Mouse (Mus musculus): ENCODE measurements at regions not wholly inside any gene's neighbourhood (a gene's known extent, or its start where the extent isn't known, plus 50 kb on each side); places are given as distances from the start of the nearest gene placed in this dataset.

DNA sequence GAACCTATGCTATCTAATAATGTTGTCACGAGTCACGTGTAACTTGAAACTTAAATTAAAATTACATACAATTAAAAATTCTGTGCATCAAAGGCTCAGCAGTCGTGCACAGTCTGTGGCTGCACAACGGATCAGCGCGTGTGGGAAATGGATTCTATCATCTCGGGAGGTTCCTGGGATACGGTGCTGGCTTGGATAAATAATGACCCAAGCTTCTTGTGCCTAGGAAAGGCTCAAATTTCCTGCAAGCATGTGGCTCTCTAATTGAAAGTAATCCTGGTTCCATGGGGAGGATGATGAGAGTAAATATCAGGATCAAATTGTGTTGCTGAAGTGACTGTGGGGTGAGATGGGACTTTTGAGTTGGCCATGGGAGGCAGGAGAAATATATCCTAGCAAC lies 792.2 kb downstream of the Robo1 start:
- H3K27ac ChIP-seq = no peak overlapping the region
- intact Hi-C loops (cut with DNase I) = loop anchor here (10.0 kb wide), 1 partner anchor 265 kb away; no protein-coding TSS in a partner anchor
- TF ChIP-seq CTCF (IDR thresholded peaks at IDR 0.05) = no peak
- no peak for DNase-seq (ENCODE audit: extremely low spot score in 1 of 2, low spot score in 2 of 2)
- H3K4me3 ChIP-seq = no peak overlapping the region

DNA sequence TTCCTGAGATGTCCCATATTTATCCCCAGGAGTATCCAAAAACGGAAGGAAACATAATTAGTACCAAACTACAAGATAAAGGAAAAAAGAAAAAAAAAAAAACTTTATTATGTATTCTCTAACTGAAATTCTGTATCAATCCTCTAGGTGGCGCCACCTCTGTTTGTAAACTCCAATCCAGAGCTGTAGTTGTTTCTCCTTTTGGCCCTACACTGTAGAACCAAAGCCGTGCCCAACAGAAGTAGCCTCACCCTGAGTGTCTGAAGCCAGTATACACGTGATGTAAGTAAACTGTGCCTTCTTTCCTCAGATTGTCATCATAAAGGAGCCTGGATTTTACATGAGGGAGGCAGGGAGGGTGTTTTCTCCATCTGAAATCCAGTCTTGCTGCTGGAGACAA lies 790.7 kb downstream of the Robo1 start:
- peak; percentile 64 for TF ChIP-seq CTCF (IDR thresholded peaks at IDR 0.05)
- DNase-seq (ENCODE audit: extremely low spot score in 1 of 2, low spot score in 2 of 2) = no peak
- H3K27ac ChIP-seq = no peak overlapping the region
- no peak overlapping the region for H3K4me3 ChIP-seq
- intact Hi-C loops (cut with DNase I) = loop anchor here (2.0 to 10.0 kb wide), 3 partner anchors 1314 to 1704 kb away; no protein-coding TSS in a partner anchor

DNA sequence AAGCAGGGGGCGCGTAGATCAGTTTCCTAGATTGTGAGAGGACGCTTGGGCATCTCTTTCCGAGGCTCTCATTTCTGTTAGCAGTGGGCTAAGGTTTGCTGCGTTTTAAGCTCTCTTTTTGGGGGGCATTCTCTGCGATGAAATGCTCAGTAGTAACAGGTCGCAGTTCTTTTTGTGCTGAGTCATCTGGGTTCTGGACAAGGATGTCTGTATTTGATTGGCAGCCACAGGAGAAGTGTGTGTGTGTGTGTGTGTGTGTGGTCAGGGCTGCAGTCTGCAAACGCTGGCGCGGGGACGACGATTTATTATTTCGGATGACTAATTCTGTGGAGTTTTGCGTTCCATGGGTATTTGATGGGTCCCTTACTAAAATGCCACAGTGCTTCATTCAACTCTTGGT lies 789.1 kb downstream of the Robo1 start:
- H3K4me3 ChIP-seq = no peak overlapping the region
- intact Hi-C loops (cut with DNase I) = loop anchor here (5.0 to 10.0 kb wide), 2 partner anchors 1588 to 1705 kb away; no protein-coding TSS in a partner anchor
- no peak for TF ChIP-seq CTCF (IDR thresholded peaks at IDR 0.05)
- DNase-seq (ENCODE audit: extremely low spot score in 1 of 2, low spot score in 2 of 2) = no peak
- no peak overlapping the region for H3K27ac ChIP-seq

DNA sequence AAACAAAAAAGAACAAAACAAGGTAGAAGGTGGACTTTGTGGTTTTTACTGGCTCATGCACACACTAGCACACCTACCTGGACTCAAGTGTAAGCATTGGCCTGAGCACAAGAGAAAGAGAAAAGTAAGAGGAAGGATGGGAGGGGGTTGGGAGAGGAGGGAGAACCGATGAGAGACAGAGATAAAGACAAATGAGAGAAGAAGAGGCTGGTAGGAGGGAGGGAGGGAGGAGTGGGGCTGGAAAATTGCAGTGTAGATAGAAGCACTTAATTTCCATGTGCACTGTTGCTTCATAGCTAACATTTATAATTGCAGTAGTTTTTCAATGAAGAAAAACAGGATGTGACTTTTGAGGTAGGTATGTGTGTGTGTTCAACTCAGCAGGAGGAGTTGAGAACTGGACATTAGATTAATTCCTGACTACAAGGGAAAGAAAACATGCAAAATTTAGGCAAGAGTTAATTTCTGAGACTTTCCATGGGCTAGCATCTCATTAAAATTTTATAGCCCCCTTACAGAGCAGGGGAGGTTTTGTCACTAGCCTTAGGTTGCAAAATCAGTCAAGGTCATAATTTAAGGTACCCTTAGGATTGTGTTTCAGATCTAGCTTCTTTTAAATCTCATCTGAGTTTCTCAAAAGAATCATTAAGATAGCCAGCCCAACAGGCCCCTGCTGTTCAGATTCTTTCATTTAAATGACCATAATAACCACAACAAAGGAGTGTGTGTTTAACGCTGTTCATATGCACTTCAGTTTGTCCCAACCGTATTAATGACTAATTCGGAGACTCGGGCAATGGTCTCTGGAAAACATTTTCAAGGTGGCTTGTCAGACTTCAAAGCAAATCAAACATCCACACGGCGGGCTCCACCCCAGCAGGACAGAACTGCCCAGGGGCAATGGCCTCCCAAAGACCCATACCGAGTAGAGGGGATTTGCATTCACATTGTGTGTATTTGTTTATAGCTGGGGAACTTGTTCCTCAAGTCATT lies 788.3 kb downstream of the Robo1 start:
- Histone ChIP-seq H3K4me3 (no peak overlapping the region), H3K27ac (no peak overlapping the region)
- intact Hi-C loops (cut with DNase I) = loop anchor here (5.0 to 10.0 kb wide), 2 partner anchors 1588 to 1706 kb away; no protein-coding TSS in a partner anchor
- DNase-seq (ENCODE audit: extremely low spot score in 1 of 2, low spot score in 2 of 2) = no peak
- no peak for TF ChIP-seq CTCF (IDR thresholded peaks at IDR 0.05)
